Mouse (Mus musculus): ENCODE data around the gene Ptprj. TPM values are rescaled to one million over a fixed set of nuclear protein-coding genes. Genes with fewer than 3 reads are reported as not detected.

Gene Ptprj
- polyA plus RNA-seq, 2 experiments, result 2.7 to 3.9 TPM

- DNase-seq (ENCODE audit: low spot score) (no peak), ATAC-seq (ENCODE audit: low FRiP score, low read depth) (no peak)
- Histone ChIP-seq H3K9ac (ENCODE audit: low read depth, low read length, severe bottlenecking) (no peak overlapping the region), H3K27me3 (ENCODE audit: control insufficient read depth, insufficient read depth, low read length) (no peaks in the 10 kb centered on the region; the same call in 1 of the 2 replicates), H3K4me3 (replicated peaks; ENCODE audit: low read length) (no peak overlapping the region), H3K4me2 (replicated peaks; ENCODE audit: low read depth, low read length, severe bottlenecking) (no peak overlapping the region), H3K27ac (replicated peaks; ENCODE audit: low read depth, low read length) (no peak overlapping the region), H3K9me3 (ENCODE audit: control insufficient read depth, low read length) (no peaks in the 10 kb centered on the region), H3K4me1 (ENCODE audit: control insufficient read depth, insufficient read depth, low read length) (no peaks in the 10 kb centered on the region), H3K36me3 (ENCODE audit: control insufficient read depth, insufficient read depth, low read length) (no peaks in the 10 kb centered on the region)
- 70% methylated on average over 5 of the region's 5 CpGs for WGBS
- no peak for TF ChIP-seq POLR2A (IDR thresholded peaks at IDR 0.05; ENCODE audit: borderline replicate concordance, extremely low read depth, insufficient read depth, insufficient read length)
Observed at GRCm38 (mm10) chr2:90620815-90621214, 40.4 kb upstream of the Ptprj start.

DNA sequence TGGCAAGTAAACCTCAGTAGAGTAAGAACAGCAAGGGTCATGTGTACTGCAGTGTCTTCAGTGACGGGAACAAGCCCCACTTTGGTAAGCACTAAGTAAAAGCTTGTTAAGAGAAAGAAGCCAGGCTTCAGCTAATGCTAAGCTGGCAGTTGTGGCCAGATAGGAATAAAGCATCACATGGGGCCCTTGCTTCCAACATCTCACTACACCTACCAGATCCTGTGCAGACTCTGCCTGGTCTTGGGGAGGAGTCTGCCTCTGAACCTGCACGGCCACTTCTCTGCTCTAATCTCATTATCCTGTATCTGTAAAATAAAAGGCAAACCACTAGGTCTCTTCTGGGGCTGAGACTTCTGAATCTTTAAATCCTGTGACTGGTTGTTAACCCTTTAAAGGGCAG, 39.2 kb upstream of the Ptprj start:
- H3K4me3 ChIP-seq (replicated peaks; ENCODE audit: low read length), result no peak overlapping the region
- H3K27ac ChIP-seq (replicated peaks; ENCODE audit: low read depth, low read length), result no peak overlapping the region
- no peaks in the 10 kb centered on the region for H3K36me3 ChIP-seq (ENCODE audit: control insufficient read depth, insufficient read depth, low read length)
- WGBS, result 29% methylated on average over 2 of the region's 2 CpGs
- no peak overlapping the region for H3K4me2 ChIP-seq (replicated peaks; ENCODE audit: low read depth, low read length, severe bottlenecking)
- H3K4me1 ChIP-seq (ENCODE audit: control insufficient read depth, insufficient read depth, low read length), result no peaks in the 10 kb centered on the region
- no peaks in the 10 kb centered on the region for H3K9me3 ChIP-seq (ENCODE audit: control insufficient read depth, low read length)
- no peak for DNase-seq (ENCODE audit: low spot score)
- TF ChIP-seq POLR2A (IDR thresholded peaks at IDR 0.05; ENCODE audit: borderline replicate concordance, extremely low read depth, insufficient read depth, insufficient read length), result no peak
- H3K9ac ChIP-seq (ENCODE audit: low read depth, low read length, severe bottlenecking), result no peak overlapping the region
- H3K27me3 ChIP-seq (ENCODE audit: control insufficient read depth, insufficient read depth, low read length), result no peaks in the 10 kb centered on the region; the same call in 1 of the 2 replicates
- no peak for ATAC-seq (ENCODE audit: low FRiP score, low read depth)

GRCm38 (mm10) chr2:90614651-90615171, 34.3 kb upstream of the Ptprj start:
- ATAC-seq (ENCODE audit: low FRiP score, low read depth) (no peak), DNase-seq (ENCODE audit: low spot score) (no peak)

DNA sequence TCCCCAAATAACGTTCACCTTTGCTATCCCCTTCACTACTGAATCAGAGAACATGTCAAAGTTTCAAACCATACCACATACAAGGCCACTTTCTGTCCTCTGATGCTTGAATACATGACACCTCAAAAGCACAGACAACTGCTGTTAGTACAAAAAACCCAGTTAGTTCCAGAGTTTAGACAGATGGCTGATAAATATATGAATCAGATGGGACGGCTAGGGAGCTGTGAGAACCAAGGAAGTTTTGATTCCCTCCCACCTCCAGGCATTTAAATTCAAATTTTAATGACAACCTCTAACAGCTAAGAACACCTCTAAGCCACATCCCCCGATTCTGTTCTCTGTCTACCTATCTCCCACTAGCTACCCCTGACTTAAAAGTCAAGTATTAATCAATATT, 33.1 kb upstream of the Ptprj start:
- WGBS, result 78% methylated on average over 3 of the region's 3 CpGs
- no peak for DNase-seq (ENCODE audit: low spot score)

More at GRCm38 (mm10) chr2:90614651-90615171, 34.3 kb upstream of the Ptprj start:
- H3K4me2 ChIP-seq (replicated peaks; ENCODE audit: low read depth, low read length, severe bottlenecking), result no peak overlapping the region
- no peak for TF ChIP-seq POLR2A (IDR thresholded peaks at IDR 0.05; ENCODE audit: borderline replicate concordance, extremely low read depth, insufficient read depth, insufficient read length)
- H3K9me3 ChIP-seq (ENCODE audit: control insufficient read depth, low read length), result no peaks in the 10 kb centered on the region
- no peak overlapping the region for H3K4me3 ChIP-seq (replicated peaks; ENCODE audit: low read length)
- no peaks in the 10 kb centered on the region; the same call in 1 of the 2 replicates for H3K27me3 ChIP-seq (ENCODE audit: control insufficient read depth, insufficient read depth, low read length)
- H3K36me3 ChIP-seq (ENCODE audit: control insufficient read depth, insufficient read depth, low read length), result no peaks in the 10 kb centered on the region
- WGBS, result 86% methylated on average over 14 of the region's 14 CpGs
- H3K27ac ChIP-seq (replicated peaks; ENCODE audit: low read depth, low read length), result no peak overlapping the region
- H3K9ac ChIP-seq (ENCODE audit: low read depth, low read length, severe bottlenecking), result no peak overlapping the region
- no peaks in the 10 kb centered on the region for H3K4me1 ChIP-seq (ENCODE audit: control insufficient read depth, insufficient read depth, low read length)

GRCm38 (mm10) chr2:90613006-90613405, 32.6 kb upstream of the Ptprj start:
- Histone ChIP-seq H3K27ac (replicated peaks; ENCODE audit: low read depth, low read length) (no peak overlapping the region), H3K9ac (ENCODE audit: low read depth, low read length, severe bottlenecking) (no peak overlapping the region), H3K4me2 (replicated peaks; ENCODE audit: low read depth, low read length, severe bottlenecking) (no peak overlapping the region), H3K4me3 (replicated peaks; ENCODE audit: low read length) (no peak overlapping the region), H3K27me3 (ENCODE audit: control insufficient read depth, insufficient read depth, low read length) (no peaks in the 10 kb centered on the region), H3K9me3 (ENCODE audit: control insufficient read depth, low read length) (no peaks in the 10 kb centered on the region), H3K4me1 (ENCODE audit: control insufficient read depth, insufficient read depth, low read length) (no peaks in the 10 kb centered on the region), H3K36me3 (ENCODE audit: control insufficient read depth, insufficient read depth, low read length) (no peaks in the 10 kb centered on the region)
- 81% methylated on average over 2 of the region's 2 CpGs for WGBS
- no peak for TF ChIP-seq POLR2A (IDR thresholded peaks at IDR 0.05; ENCODE audit: borderline replicate concordance, extremely low read depth, insufficient read depth, insufficient read length)
- ATAC-seq (ENCODE audit: low FRiP score, low read depth) (no peak), DNase-seq (ENCODE audit: low spot score) (no peak)

More for the DNA sequence above, 33.1 kb upstream of the Ptprj start:
- no peaks in the 10 kb centered on the region for H3K27me3 ChIP-seq (ENCODE audit: control insufficient read depth, insufficient read depth, low read length)
- no peak overlapping the region for H3K9ac ChIP-seq (ENCODE audit: low read depth, low read length, severe bottlenecking)
- no peak overlapping the region for H3K4me3 ChIP-seq (replicated peaks; ENCODE audit: low read length)
- H3K4me2 ChIP-seq (replicated peaks; ENCODE audit: low read depth, low read length, severe bottlenecking), result no peak overlapping the region
- H3K36me3 ChIP-seq (ENCODE audit: control insufficient read depth, insufficient read depth, low read length), result no peaks in the 10 kb centered on the region
- no peak for TF ChIP-seq POLR2A (IDR thresholded peaks at IDR 0.05; ENCODE audit: borderline replicate concordance, extremely low read depth, insufficient read depth, insufficient read length)
- H3K27ac ChIP-seq (replicated peaks; ENCODE audit: low read depth, low read length), result no peak overlapping the region
- no peak for ATAC-seq (ENCODE audit: low FRiP score, low read depth)
- H3K4me1 ChIP-seq (ENCODE audit: control insufficient read depth, insufficient read depth, low read length), result no peaks in the 10 kb centered on the region
- no peaks in the 10 kb centered on the region for H3K9me3 ChIP-seq (ENCODE audit: control insufficient read depth, low read length)
